Mouse (Mus musculus) heart, embryonic 13.5 days (tissue): ENCODE measurements around the gene Sgms1. TPM values are rescaled to one million over a fixed set of nuclear protein-coding genes. Genes with fewer than 3 reads are reported as not detected.

Experiments
- ATAC-seq: fragments of 200-750 bp; cut with Nextera tagmentation; 2 replicates; pipeline ENCODE4 v1.8.0; 2017; ENCODE audit warnings: moderate TSS enrichment; ENCODE audit not compliant: insufficient number of reproducible peaks, low FRiP score, low TSS enrichment; ENCODE audit errors: extremely low read depth
- H3K27ac ChIP-seq: fragments of 300-500 bp; sonication (generic); replicated peaks from 2 replicates; pipeline ENCODE4 v1.5.1; 2015; ENCODE audit warnings: moderate library complexity, mild to moderate bottlenecking, inconsistent platforms
- H3K27me3 ChIP-seq: fragments of 300-500 bp; sonication (generic); replicated peaks from 2 replicates; pipeline ENCODE4 v1.6.1; 2015; ENCODE audit warnings: mild to moderate bottlenecking, inconsistent platforms
- H3K36me3 ChIP-seq: fragments of 300-500 bp; sonication (generic); 2 replicates; pipeline ENCODE4 v1.6.1; 2015; ENCODE audit warnings: mild to moderate bottlenecking, inconsistent platforms
- H3K4me1 ChIP-seq: fragments of 300-500 bp; sonication (generic); 2 replicates; pipeline ENCODE4 v1.6.1; 2015; ENCODE audit warnings: inconsistent platforms
- H3K4me2 ChIP-seq: fragments of 300-500 bp; sonication (generic); 2 replicates; pipeline ENCODE4 v1.6.1; 2015; ENCODE audit warnings: inconsistent platforms, mild to moderate bottlenecking, moderate library complexity
- H3K4me3 ChIP-seq: fragments of 300-500 bp; sonication (generic); 2 replicates; pipeline ENCODE4 v1.5.1; 2015; ENCODE audit warnings: moderate library complexity, mild to moderate bottlenecking, inconsistent platforms
- H3K9ac ChIP-seq: fragments of 300-500 bp; sonication (generic); 2 replicates; pipeline ENCODE4 v1.6.1; 2015; ENCODE audit warnings: inconsistent platforms, mild to moderate bottlenecking, moderate library complexity
- H3K9me3 ChIP-seq: fragments of 300-500 bp; sonication (generic); 2 replicates; pipeline ENCODE4 v1.6.1; 2016; ENCODE audit warnings: inconsistent platforms
- WGBS: fragments of 180-500 bp; shearing (Covaris S2); methylation state at CpG from one replicate; pipeline ENCODE4 v1.1.7; 2015; ENCODE audit warnings: mixed read lengths; 5-methylcytosine and 5-hydroxymethylcytosine counted together
- polyA plus RNA-seq: library from polyadenylated mRNA; unstranded; fragments of >200 nt; fragmentation: Nextera tagmentation; extraction: Ambion mirVana; gene quantifications from 2 replicates; pipeline ENCODE4 v1.2.1, GENCODE M21; 2015

The Sgms1 gene
- polyA plus RNA-seq, 1 experiment from 2014 or later, result 33.3 TPM

GRCm38 (mm10) chr19:32260869-32261688 lies 128.4 kb downstream of the Sgms1 start:
- H3K9me3 ChIP-seq, result no peaks in the 10 kb centered on the region
- no peaks in the 10 kb centered on the region for H3K36me3 ChIP-seq
- no peak overlapping the region for H3K4me2 ChIP-seq
- H3K27me3 ChIP-seq, result no peaks in the 10 kb centered on the region
- 55% methylated on average over 8 of the region's 8 CpGs for WGBS
- no peak overlapping the region for H3K4me3 ChIP-seq
- H3K27ac ChIP-seq, result no peak overlapping the region
- ATAC-seq, result no peak
- H3K4me1 ChIP-seq, result peaks cover 35% of the 10 kb centered on the region
- no peak overlapping the region for H3K9ac ChIP-seq

GRCm38 (mm10) chr19:32259830-32260229 lies 129.7 kb downstream of the Sgms1 start:
- WGBS, result 91% methylated on average over 2 of the region's 2 CpGs
- Histone ChIP-seq H3K9me3 (no peaks in the 10 kb centered on the region), H3K9ac (no peak overlapping the region), H3K4me3 (no peak overlapping the region), H3K4me1 (peaks cover 48% of the 10 kb centered on the region), H3K4me2 (no peak overlapping the region), H3K27ac (no peak overlapping the region), H3K27me3 (no peaks in the 10 kb centered on the region), H3K36me3 (no peaks in the 10 kb centered on the region)
- no peak for ATAC-seq

- no peak overlapping the region for H3K9ac ChIP-seq
- no peaks in the 10 kb centered on the region for H3K27me3 ChIP-seq
- peaks cover 54% of the 10 kb centered on the region for H3K4me1 ChIP-seq
- no peaks in the 10 kb centered on the region for H3K9me3 ChIP-seq
- no peak overlapping the region for H3K27ac ChIP-seq
- H3K4me2 ChIP-seq, result no peak overlapping the region
- H3K4me3 ChIP-seq, result no peak overlapping the region
- no peaks in the 10 kb centered on the region for H3K36me3 ChIP-seq
- WGBS, result 83% methylated on average over 4 of the region's 4 CpGs
- ATAC-seq, result no peak
Measured at GRCm38 (mm10) chr19:32259048-32259447, 130.5 kb downstream of the Sgms1 start.

- H3K9ac ChIP-seq, result no peak overlapping the region
- H3K27ac ChIP-seq, result no peak overlapping the region
- no peaks in the 10 kb centered on the region for H3K9me3 ChIP-seq
- peaks cover 58% of the 10 kb centered on the region for H3K4me1 ChIP-seq
- H3K4me2 ChIP-seq, result no peak overlapping the region
- no peaks in the 10 kb centered on the region for H3K36me3 ChIP-seq
- H3K27me3 ChIP-seq, result no peaks in the 10 kb centered on the region
- H3K4me3 ChIP-seq, result no peak overlapping the region
- ATAC-seq, result no peak
- WGBS, result 40% methylated on average over 5 of the region's 5 CpGs
Measured at GRCm38 (mm10) chr19:32258146-32258545, 131.4 kb downstream of the Sgms1 start.

- Histone ChIP-seq H3K4me1 (peaks cover 64% of the 10 kb centered on the region), H3K36me3 (no peaks in the 10 kb centered on the region), H3K9ac (no peak overlapping the region), H3K27ac (no peak overlapping the region), H3K27me3 (no peaks in the 10 kb centered on the region), H3K9me3 (no peaks in the 10 kb centered on the region), H3K4me2 (no peak overlapping the region), H3K4me3 (no peak overlapping the region)
- 80% methylated on average over 3 of the region's 3 CpGs for WGBS
- no peak for ATAC-seq
Measured at GRCm38 (mm10) chr19:32257616-32258015, 131.9 kb downstream of the Sgms1 start.

GRCm38 (mm10) chr19:32256706-32257415 lies 132.7 kb downstream of the Sgms1 start:
- no peak for ATAC-seq
- no peaks in the 10 kb centered on the region for H3K36me3 ChIP-seq
- peaks cover 65% of the 10 kb centered on the region for H3K4me1 ChIP-seq
- no peak overlapping the region for H3K9ac ChIP-seq
- no peak overlapping the region for H3K27ac ChIP-seq
- WGBS, result 53% methylated on average over 4 of the region's 4 CpGs
- no peak overlapping the region for H3K4me3 ChIP-seq
- H3K4me2 ChIP-seq, result no peak overlapping the region
- H3K9me3 ChIP-seq, result no peaks in the 10 kb centered on the region
- H3K27me3 ChIP-seq, result no peaks in the 10 kb centered on the region

GRCm38 (mm10) chr19:32255429-32256185 lies 133.9 kb downstream of the Sgms1 start:
- Histone ChIP-seq H3K4me3 (no peak overlapping the region), H3K9me3 (no peaks in the 10 kb centered on the region), H3K36me3 (no peaks in the 10 kb centered on the region), H3K27me3 (no peaks in the 10 kb centered on the region), H3K4me1 (peaks cover 61% of the 10 kb centered on the region), H3K9ac (no peak overlapping the region), H3K27ac (no peak overlapping the region), H3K4me2 (no peak overlapping the region)
- no peak for ATAC-seq
- 53% methylated on average over 6 of the region's 6 CpGs for WGBS

GRCm38 (mm10) chr19:32254739-32255344 lies 134.7 kb downstream of the Sgms1 start:
- no peak overlapping the region for H3K9ac ChIP-seq
- H3K4me2 ChIP-seq, result no peak overlapping the region
- ATAC-seq, result no peak
- peaks cover 61% of the 10 kb centered on the region for H3K4me1 ChIP-seq
- H3K4me3 ChIP-seq, result no peak overlapping the region
- H3K27ac ChIP-seq, result peak overlapping the region; percentile 60
- H3K27me3 ChIP-seq, result no peaks in the 10 kb centered on the region
- H3K9me3 ChIP-seq, result no peaks in the 10 kb centered on the region
- 63% methylated on average over 8 of the region's 8 CpGs for WGBS
- H3K36me3 ChIP-seq, result no peaks in the 10 kb centered on the region

- H3K9ac ChIP-seq, result no peak overlapping the region
- 51% methylated on average over 2 of the region's 2 CpGs for WGBS
- no peak overlapping the region for H3K4me2 ChIP-seq
- no peaks in the 10 kb centered on the region for H3K9me3 ChIP-seq
- H3K27me3 ChIP-seq, result no peaks in the 10 kb centered on the region
- no peak for ATAC-seq
- peaks cover 55% of the 10 kb centered on the region for H3K4me1 ChIP-seq
- H3K36me3 ChIP-seq, result no peaks in the 10 kb centered on the region
- no peak overlapping the region for H3K27ac ChIP-seq
- H3K4me3 ChIP-seq, result no peak overlapping the region
Measured at GRCm38 (mm10) chr19:32254204-32254603, 135.3 kb downstream of the Sgms1 start.

GRCm38 (mm10) chr19:32252987-32253386 lies 136.5 kb downstream of the Sgms1 start:
- H3K9ac ChIP-seq, result no peak overlapping the region
- ATAC-seq, result no peak
- H3K27me3 ChIP-seq, result no peaks in the 10 kb centered on the region
- no peaks in the 10 kb centered on the region for H3K9me3 ChIP-seq
- peaks cover 48% of the 10 kb centered on the region for H3K4me1 ChIP-seq
- H3K27ac ChIP-seq, result no peak overlapping the region
- no peak overlapping the region for H3K4me2 ChIP-seq
- H3K4me3 ChIP-seq, result no peak overlapping the region
- 67% methylated on average over 7 of the region's 7 CpGs for WGBS
- H3K36me3 ChIP-seq, result no peaks in the 10 kb centered on the region

- WGBS, result 42% methylated on average over 3 of the region's 3 CpGs
- Histone ChIP-seq H3K4me3 (no peak overlapping the region), H3K27ac (no peak overlapping the region; the same call in 1 of the 2 replicates), H3K9me3 (no peaks in the 10 kb centered on the region), H3K36me3 (no peaks in the 10 kb centered on the region), H3K9ac (no peak overlapping the region), H3K4me2 (no peak overlapping the region), H3K27me3 (no peaks in the 10 kb centered on the region), H3K4me1 (peaks cover 48% of the 10 kb centered on the region)
- no peak for ATAC-seq
Measured at GRCm38 (mm10) chr19:32252451-32252850, 137.1 kb downstream of the Sgms1 start.
